Comparison of ENCODE assay signal across 20 mouse cellular contexts in genomic region chr6:89337574-89337973, GRCm38 (mm10). TPM values are rescaled to one million over a fixed set of nuclear protein-coding genes. Genes with fewer than 3 reads are reported as not detected.
DNase-seq lines count a peak whose midpoint lies in the region; ATAC-seq lines count a peak whose summit lies in the region.
"Had no signal": no experiment of that assay in that cellular context is flagged by ENCODE, and none has a peak within 500 bp of the region (broad histone marks: within the 10 kb centered on the region; RNA-seq: fewer than 3 reads in every experiment).

No protein-coding gene starts in this region.

- no peak overlapping the region for H3K27ac ChIP-seq in heart, embryonic 12.5 days (ENCODE audit: poor library complexity, severe bottlenecking)
- H3K27ac ChIP-seq in midbrain, embryonic 10.5 days (replicated peaks), result 0 out of 2 replicates have a peak overlapping the region, but pooled peaks have one; percentile 3
- no peak overlapping the region for H3K27ac ChIP-seq in midbrain, embryonic 14.5 days (replicated peaks; ENCODE audit: low read depth, low read length)
- no peak overlapping the region for H3K27ac ChIP-seq in forebrain, embryonic 15.5 days (replicated peaks)
- H3K27ac ChIP-seq: heart, embryonic 10.5 days had no signal

- peaks cover 35% of the 10 kb centered on the region for H3K4me1 ChIP-seq in heart, embryonic 12.5 days (replicated peaks)
- H3K4me1 ChIP-seq in midbrain, embryonic 10.5 days, result peaks cover 57% of the 10 kb centered on the region
- H3K4me1 ChIP-seq in midbrain, embryonic 14.5 days (ENCODE audit: control insufficient read depth, insufficient read depth, low read length), result peaks cover 23% of the 10 kb centered on the region
- peaks cover 14% of the 10 kb centered on the region for H3K4me1 ChIP-seq in forebrain, embryonic 15.5 days

- WGBS in heart, embryonic 12.5 days, result 85% methylated on average over 9 of the region's 9 CpGs
- WGBS in midbrain, embryonic 10.5 days, result 74% methylated on average over 9 of the region's 9 CpGs
- 79% methylated on average over 9 of the region's 9 CpGs for WGBS in midbrain, embryonic 14.5 days
- 80% methylated on average over 9 of the region's 9 CpGs for WGBS in forebrain, embryonic 15.5 days

- DNase-seq in heart, adult 11 months, result peak; percentile 97
- DNase-seq in midbrain, embryonic 10.5 days (ENCODE audit: low spot score), result no peak
- DNase-seq in midbrain, embryonic 14.5 days, result no peak
- DNase-seq in adrenal gland, postnatal 25 days, result peak; percentile 47
- peak; percentile 46 for DNase-seq in skeletal muscle tissue, adult 2 months (ENCODE audit: low read depth, low spot score)
- DNase-seq: cerebellum, adult 8-10 months; heart, postnatal 4 days; kidney, adult 11 months; layer of hippocampus, postnatal 36 days; lung, adult 18-20 months; lung, postnatal 36 days; right cerebral cortex, postnatal 25 days; thymus, postnatal 4 days had no signal

- H3K9ac ChIP-seq in heart, embryonic 12.5 days, result no peak overlapping the region
- H3K9ac ChIP-seq in midbrain, embryonic 14.5 days (replicated peaks; ENCODE audit: low read length), result no peak overlapping the region
- no peak overlapping the region for H3K9ac ChIP-seq in forebrain, embryonic 15.5 days (replicated peaks)

- no peak overlapping the region for H3K4me3 ChIP-seq in heart, embryonic 12.5 days
- H3K4me3 ChIP-seq in midbrain, embryonic 10.5 days, result no peak overlapping the region
- H3K4me3 ChIP-seq in midbrain, embryonic 14.5 days (replicated peaks; ENCODE audit: low read depth, low read length), result no peak overlapping the region
- no peak overlapping the region for H3K4me3 ChIP-seq in forebrain, embryonic 15.5 days
- H3K4me3 ChIP-seq: heart, embryonic 10.5 days had no signal

- ATAC-seq in heart, embryonic 12.5 days (ENCODE audit: insufficient number of reproducible peaks, low FRiP score), result no peak
- ATAC-seq in midbrain, embryonic 14.5 days (ENCODE audit: low FRiP score, low TSS enrichment), result no peak
- ATAC-seq in forebrain, embryonic 15.5 days (replicated peaks), result no peak
- ATAC-seq: CD4-positive, CD25-positive, alpha-beta regulatory T cell, adult 4 months; forebrain, embryonic 14.5 days; hindbrain, embryonic 16.5 days had no signal

- no peaks in the 10 kb centered on the region for H3K9me3 ChIP-seq in heart, embryonic 12.5 days (replicated peaks)
- H3K9me3 ChIP-seq in midbrain, embryonic 10.5 days (replicated peaks), result no peaks in the 10 kb centered on the region
- no peaks in the 10 kb centered on the region for H3K9me3 ChIP-seq in midbrain, embryonic 14.5 days (ENCODE audit: control insufficient read depth, low read length)
- no peaks in the 10 kb centered on the region for H3K9me3 ChIP-seq in forebrain, embryonic 15.5 days
- H3K9me3 ChIP-seq: heart, embryonic 10.5 days had no signal

- H3K36me3 ChIP-seq in heart, embryonic 12.5 days, result peaks cover 88% of the 10 kb centered on the region
- peaks cover 98% of the 10 kb centered on the region for H3K36me3 ChIP-seq in midbrain, embryonic 10.5 days
- peaks cover 98% of the 10 kb centered on the region for H3K36me3 ChIP-seq in midbrain, embryonic 14.5 days (ENCODE audit: control insufficient read depth, insufficient read depth, low read length)
- peaks cover 91% of the 10 kb centered on the region for H3K36me3 ChIP-seq in forebrain, embryonic 15.5 days

- no peaks in the 10 kb centered on the region for H3K27me3 ChIP-seq in heart, embryonic 12.5 days (replicated peaks)
- H3K27me3 ChIP-seq in midbrain, embryonic 10.5 days (ENCODE audit: low read depth, poor library complexity, severe bottlenecking), result no peaks in the 10 kb centered on the region
- H3K27me3 ChIP-seq in midbrain, embryonic 14.5 days (ENCODE audit: control insufficient read depth, insufficient read depth, low read length), result no peaks in the 10 kb centered on the region
- H3K27me3 ChIP-seq in forebrain, embryonic 15.5 days, result no peaks in the 10 kb centered on the region

- H3K4me2 ChIP-seq in heart, embryonic 12.5 days, result no peak overlapping the region
- no peak overlapping the region for H3K4me2 ChIP-seq in midbrain, embryonic 14.5 days (ENCODE audit: low read length)
- no peak overlapping the region for H3K4me2 ChIP-seq in forebrain, embryonic 15.5 days (replicated peaks)
- H3K4me2 ChIP-seq: midbrain, embryonic 11.5 days had no signal

RNA-seq across cellular contexts. Expression of gene Plxna1, which starts 24.8 kb away (rescaled TPM):
- 13.4 and 17.3 TPM in 2 replicates for polyA plus RNA-seq in heart, embryonic 12.5 days (2016; fragmentation: Nextera tagmentation; extraction: Ambion mirVana)
- polyA plus RNA-seq in midbrain, embryonic 10.5 days (2016; fragmentation: Nextera tagmentation; extraction: Ambion mirVana), result 24.3 and 30.4 TPM in 2 replicates
- polyA plus RNA-seq in midbrain, embryonic 14.5 days (2014; fragmentation: Nextera tagmentation; extraction: Ambion mirVana), result 62.6 and 76.4 TPM in 2 replicates
- total RNA-seq in adrenal gland, postnatal 25 days (2021), result 137 and 164 TPM in 2 replicates
- polyA plus RNA-seq in forebrain, embryonic 15.5 days (2015; fragmentation: Nextera tagmentation; extraction: Ambion mirVana), result 39.5 and 45.7 TPM in 2 replicates

Comparison
In these comparisons a context has a peak if more than half of its experiments do, and no peak if none do; other contexts are left out.
1. DNase-seq: peak in heart, adult 11 months (single experiment), adrenal gland, postnatal 25 days (single experiment) and skeletal muscle tissue, adult 2 months (single experiment); none in midbrain, embryonic 10.5 days (single experiment) and midbrain, embryonic 14.5 days (single experiment).